Mouse (Mus musculus): ENCODE data around the gene Erbin. TPM values are rescaled to one million over a fixed set of nuclear protein-coding genes. Genes with fewer than 3 reads are reported as not detected.

Erbin gene
- 47.8 TPM for polyA plus RNA-seq (2017; shearing (Covaris generic))

GRCm38 (mm10) chr13:103920261-103920932, at the start of gene Erbin:
Gene Erbin, minus strand, starts transcription at chr13:103920514.

DNA sequence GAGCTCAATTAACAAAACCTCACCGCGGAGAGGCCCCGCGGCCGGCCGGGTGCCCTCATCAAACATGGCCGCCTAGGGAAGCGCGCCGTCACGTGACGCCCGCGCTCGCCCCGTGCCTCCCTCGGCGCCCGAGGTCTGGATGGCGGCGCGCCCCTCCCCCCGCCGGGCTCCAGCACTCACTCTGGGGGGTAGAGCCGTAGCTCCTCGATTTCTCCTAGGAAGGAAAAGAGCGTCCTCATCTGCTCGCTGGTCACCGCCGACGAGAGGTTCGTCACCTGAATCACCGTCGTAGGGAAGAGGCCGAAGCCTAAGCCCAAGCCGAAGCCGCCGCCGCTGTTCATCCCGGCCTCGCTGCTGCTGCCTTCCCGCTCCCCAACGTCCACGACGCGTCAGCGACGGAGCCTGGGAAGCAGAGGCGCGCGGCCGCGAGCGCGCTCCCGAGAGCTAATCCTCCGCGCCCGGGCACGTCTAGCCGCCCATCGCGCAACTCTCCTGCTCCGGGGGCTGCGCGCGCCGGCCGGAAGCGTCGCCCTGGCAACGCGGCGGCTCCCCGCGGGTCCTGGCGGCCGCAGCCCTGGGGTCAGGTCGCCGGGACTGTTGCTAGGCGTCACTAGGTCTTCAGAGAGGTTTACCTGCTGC, 146.1 kb downstream of the Erbin start, which contains the start of gene Srek1:
TSS of gene Srek1 (minus strand) at position 490 of the 639 bp plus-strand sequence.

Other genes starting within 250 kb of the Erbin start
- 68.7 TPM for gene Srek1, start 145.9 kb downstream of the Erbin start, polyA plus RNA-seq (2017; shearing (Covaris generic))
- 16.9 TPM for gene Nln, start 189.1 kb upstream of the Erbin start, polyA plus RNA-seq (2017; shearing (Covaris generic))
- 0.32 TPM for gene Sgtb, start 189.2 kb upstream of the Erbin start, polyA plus RNA-seq (2017; shearing (Covaris generic))

Measured in CD4-positive, CD25-positive, alpha-beta regulatory T cell, adult 9 weeks (primary cell).